Mouse (Mus musculus) megakaryocyte-erythroid progenitor cell, adult 5-6 weeks (primary cell): ENCODE data around the gene Gramd4. TPM values are rescaled to one million over a fixed set of nuclear protein-coding genes. Genes with fewer than 3 reads are reported as not detected.
"Not testable (repeated sequence)": the region's sequence is repeated elsewhere in the genome, so short reads cannot be mapped to it uniquely, and the experiment has no call there.

Experiments used
- ATAC-seq: replicated peaks from 2 replicates; pipeline ENCODE4 v1.8.0; 2016; ENCODE audit warnings: mild to moderate bottlenecking, inconsistent platforms; ENCODE audit not compliant: severe bottlenecking, poor library complexity, low FRiP score, low TSS enrichment
- total RNA-seq, 2 experiments: library from RNA; stranded (forward) in 1 of 2; stranded (reverse) in 1 of 2; fragments of 200-1000, 215-1000 nt in 1 of 2; fragments of >200 nt in 1 of 2; fragmentation: Nextera tagmentation in 1 of 2; gene quantifications; 2 replicates each; pipeline ENCODE4 v1.2.3; 2014 to 2017

Gramd4 gene
- total RNA-seq, 2 experiments from 2014 or later, result 41.8 to 52.4 TPM

- no peak for ATAC-seq
Observed at GRCm38 (mm10) chr15:86086291-86086706, 28.8 kb downstream of the Gramd4 start.

GRCm38 (mm10) chr15:86087591-86088149 lies 30.2 kb downstream of the Gramd4 start:
- ATAC-seq, result no peak

- no peak for ATAC-seq
Observed at GRCm38 (mm10) chr15:86088266-86088790, 30.8 kb downstream of the Gramd4 start.

- peak; percentile 68 for ATAC-seq
Observed at GRCm38 (mm10) chr15:86089091-86089744, 31.7 kb downstream of the Gramd4 start.

- ATAC-seq, result no peak
Observed at GRCm38 (mm10) chr15:86089991-86090529, 32.6 kb downstream of the Gramd4 start.

- no peak for ATAC-seq
Observed at GRCm38 (mm10) chr15:86090578-86090977, 33.1 kb downstream of the Gramd4 start.

- ATAC-seq, result no peak
Observed at GRCm38 (mm10) chr15:86091201-86091997, 33.9 kb downstream of the Gramd4 start.

- no peak for ATAC-seq
Observed at GRCm38 (mm10) chr15:86091998-86092670, 34.6 kb downstream of the Gramd4 start.

GRCm38 (mm10) chr15:86093236-86093635 lies 35.7 kb downstream of the Gramd4 start:
- ATAC-seq, result no peak

- no peak for ATAC-seq
Observed at GRCm38 (mm10) chr15:86094324-86095121, 37.0 kb downstream of the Gramd4 start.

GRCm38 (mm10) chr15:86095722-86096603 lies 38.5 kb downstream of the Gramd4 start:
- no peak for ATAC-seq

- ATAC-seq, result not testable (repeated sequence)
Observed at GRCm38 (mm10) chr15:86096604-86097020, 39.1 kb downstream of the Gramd4 start.

GRCm38 (mm10) chr15:86097871-86098270 lies 40.4 kb downstream of the Gramd4 start:
- ATAC-seq, result no peak

- ATAC-seq, result no peak
Observed at GRCm38 (mm10) chr15:86101585-86101984, 44.1 kb downstream of the Gramd4 start.

- ATAC-seq, result no peak
Observed at GRCm38 (mm10) chr15:86102308-86102707, 44.8 kb downstream of the Gramd4 start.

GRCm38 (mm10) chr15:86104401-86105344 lies 47.2 kb downstream of the Gramd4 start:
- peak; percentile 73 for ATAC-seq

GRCm38 (mm10) chr15:86105345-86105697 lies 47.8 kb downstream of the Gramd4 start:
- ATAC-seq, result peak; percentile 85
